Mouse (Mus musculus) cerebellum, adult 9-10 months (tissue): ENCODE measurements around the gene Hspa1a.
"Not testable (repeated sequence)": the region's sequence is repeated elsewhere in the genome, so short reads cannot be mapped to it uniquely, and the experiment has no call there.

Experiments
- DNase-seq: peaks from one replicate; pipeline ENCODE4 v3.0.0; 2022

Gene Hspa1a

DNA sequence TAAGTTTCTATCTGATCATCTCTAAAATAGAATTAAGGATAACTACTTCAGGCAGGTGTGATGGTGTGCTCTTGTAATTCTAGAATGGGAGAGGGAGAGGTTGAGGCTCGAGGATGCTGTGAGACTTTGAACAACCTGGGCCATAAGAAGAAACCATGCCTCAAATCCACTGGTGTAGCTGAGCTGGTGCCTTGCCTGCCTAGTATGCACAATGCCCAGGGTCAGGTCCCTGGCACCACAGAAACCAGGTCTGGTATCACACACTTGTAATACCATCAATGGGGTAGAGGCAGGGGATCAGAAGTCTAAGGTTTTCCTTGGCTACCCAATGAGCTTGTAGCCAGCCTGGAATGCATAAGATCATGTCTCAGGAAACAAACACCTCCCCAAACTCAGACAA lies 9.1 kb downstream of the Hspa1a start:
- no peak for DNase-seq

DNA sequence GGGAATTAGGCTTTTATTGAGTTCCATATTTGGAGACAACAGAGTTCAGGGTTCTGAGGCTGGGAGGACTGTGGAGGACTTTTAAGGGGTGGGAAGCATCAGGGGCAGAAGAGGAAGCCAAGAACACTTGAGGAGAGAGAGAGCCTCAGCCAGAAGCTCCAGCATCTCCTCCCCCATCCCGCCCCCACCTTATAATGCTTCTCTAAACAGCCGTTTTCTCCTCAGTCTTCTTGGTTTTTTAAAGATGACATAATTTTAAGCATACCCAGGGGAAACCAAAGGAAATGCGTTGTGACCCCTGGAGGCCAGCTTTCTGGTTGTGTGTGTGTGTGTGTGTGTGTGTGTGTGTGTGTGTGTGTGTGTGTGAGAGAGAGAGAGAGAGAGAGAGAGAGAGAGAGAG lies 9.8 kb downstream of the Hspa1a start:
- no peak for DNase-seq

DNA sequence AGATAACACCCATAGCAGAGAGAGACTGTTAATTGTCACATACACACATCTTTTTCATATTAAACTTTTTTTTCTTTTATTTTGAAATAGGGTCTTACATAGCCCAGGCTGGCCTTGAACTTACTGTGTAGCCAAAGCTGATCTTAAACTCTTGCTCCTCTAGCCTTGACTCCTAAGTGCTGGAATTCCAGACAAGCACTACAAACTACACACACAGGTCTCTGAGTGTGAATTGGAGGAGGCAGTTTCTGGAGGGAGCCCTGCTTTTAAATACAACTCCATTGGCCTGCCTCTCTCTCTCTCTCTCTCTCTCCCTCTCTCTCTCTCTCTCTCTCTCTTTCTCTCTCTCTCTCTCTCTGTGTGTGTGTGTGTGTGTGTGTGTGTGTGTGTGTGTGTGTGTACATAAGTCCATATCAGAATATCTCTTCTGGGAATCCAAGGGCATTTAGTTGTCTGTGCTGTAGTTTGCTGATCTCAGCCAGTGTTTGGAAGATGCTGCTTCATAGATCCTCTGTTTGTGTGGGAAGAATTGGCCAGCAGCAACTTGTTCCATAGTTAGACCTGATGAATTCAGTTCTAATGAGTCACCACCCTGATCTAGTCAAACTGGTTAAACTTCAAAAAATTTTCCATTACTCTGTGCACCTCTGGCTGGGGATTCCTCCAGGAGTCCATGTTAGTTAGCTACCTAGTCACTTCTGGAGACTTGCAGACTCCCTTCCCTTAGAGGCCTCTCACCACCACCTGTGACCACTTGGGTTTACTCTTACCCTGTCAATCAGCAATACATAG lies 11.1 kb downstream of the Hspa1a start:
- no peak for DNase-seq

DNA sequence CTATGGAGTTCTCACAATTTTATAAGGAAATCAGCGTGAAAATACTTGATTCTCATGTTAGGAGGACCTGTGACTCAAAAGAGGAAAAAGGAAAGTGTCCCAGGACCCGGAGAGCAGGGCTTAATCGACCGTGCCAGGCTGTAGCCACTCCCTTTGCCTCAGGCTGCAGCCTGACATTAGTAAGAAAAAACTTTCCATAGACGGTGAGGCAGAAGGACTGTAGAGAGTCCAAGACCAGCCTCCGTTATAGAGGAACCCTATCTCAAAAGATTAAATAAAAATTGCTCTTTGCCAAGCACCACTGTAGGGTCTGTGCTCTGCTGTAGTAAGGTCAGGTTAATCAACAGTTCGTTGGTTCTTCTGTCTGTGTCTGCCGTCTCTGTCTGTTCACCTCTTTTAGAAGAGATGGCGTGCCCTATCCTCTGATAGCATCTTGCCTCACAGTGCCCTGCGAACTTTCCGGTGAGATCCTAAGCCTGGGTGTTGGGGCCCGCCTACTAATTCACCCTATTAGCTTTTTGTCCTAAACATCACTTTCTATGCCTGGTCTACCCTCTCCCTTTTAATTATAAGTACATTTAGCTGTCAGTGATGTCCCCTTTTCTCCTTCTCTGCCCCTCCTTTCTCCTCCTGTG lies 12.0 kb downstream of the Hspa1a start:
- DNase-seq, result no peak

DNA sequence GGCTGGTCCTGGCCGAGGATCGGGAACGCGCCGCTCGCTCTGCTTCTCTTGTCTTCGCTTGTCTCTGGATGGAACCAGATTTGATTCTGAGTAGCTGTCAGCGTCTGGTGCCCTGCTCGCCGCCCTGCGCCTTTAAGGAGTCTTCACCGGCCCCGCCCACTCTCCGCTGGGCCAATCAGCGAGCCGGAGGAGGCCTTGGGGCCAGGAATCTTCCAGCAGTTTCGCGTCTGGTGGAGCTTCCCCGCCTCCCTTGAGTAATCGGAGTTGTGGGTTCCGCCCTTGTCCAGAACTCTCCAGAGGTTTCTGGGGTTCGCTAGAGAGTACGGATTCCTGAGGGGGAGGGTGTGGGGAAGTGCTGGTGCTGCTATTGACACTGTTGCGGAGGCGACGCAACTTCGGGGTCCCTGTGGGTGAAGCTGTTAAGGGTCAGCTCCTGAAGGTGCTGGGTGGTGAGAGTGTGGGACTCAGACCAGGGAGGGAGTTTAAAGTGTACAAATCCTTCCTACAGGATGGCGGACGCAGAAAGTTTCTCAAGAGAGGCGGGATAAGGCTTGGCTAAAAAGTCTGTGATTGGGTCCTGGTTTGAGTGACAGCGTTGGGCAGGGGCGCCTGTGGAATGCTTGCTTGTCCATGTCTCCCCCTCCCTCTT lies 12.7 kb downstream of the Hspa1a start, which contains the start of gene Hspa1b:
Gene Hspa1b (minus strand): TSS at position 109 of the 649 bp plus-strand sequence.
- peak; percentile 82 for DNase-seq

DNA sequence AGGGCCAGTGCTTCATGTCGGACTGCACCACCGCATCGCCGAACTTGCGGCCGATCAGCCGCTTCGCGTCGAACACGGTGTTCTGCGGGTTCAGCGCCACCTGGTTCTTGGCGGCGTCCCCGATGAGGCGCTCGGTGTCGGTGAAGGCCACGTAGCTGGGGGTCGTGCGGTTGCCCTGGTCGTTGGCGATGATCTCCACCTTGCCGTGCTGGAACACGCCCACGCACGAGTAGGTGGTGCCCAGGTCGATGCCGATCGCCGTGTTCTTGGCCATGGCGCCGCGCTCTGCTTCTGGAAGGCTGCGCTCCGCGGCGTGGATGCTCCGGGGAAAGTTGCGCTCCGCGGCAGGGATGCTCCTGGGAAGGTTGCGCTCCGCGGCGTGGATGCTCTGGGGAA lies 13.2 kb downstream of the Hspa1a start:
- not testable (repeated sequence) for DNase-seq

DNA sequence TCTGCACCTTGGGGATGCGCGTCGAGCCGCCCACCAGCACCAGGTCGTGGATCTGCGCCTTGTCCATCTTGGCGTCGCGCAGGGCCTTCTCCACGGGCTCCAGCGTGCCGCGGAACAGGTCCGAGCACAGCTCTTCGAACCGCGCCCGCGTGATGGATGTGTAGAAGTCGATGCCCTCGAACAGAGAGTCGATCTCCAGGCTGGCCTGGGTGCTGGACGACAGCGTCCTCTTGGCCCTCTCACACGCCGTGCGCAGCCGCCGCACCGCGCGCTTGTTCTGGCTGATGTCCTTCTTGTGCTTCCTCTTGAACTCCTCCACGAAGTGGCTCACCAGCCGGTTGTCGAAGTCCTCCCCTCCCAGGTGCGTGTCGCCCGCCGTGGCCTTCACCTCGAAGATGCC lies 14.0 kb downstream of the Hspa1a start:
- not testable (repeated sequence) for DNase-seq

DNA sequence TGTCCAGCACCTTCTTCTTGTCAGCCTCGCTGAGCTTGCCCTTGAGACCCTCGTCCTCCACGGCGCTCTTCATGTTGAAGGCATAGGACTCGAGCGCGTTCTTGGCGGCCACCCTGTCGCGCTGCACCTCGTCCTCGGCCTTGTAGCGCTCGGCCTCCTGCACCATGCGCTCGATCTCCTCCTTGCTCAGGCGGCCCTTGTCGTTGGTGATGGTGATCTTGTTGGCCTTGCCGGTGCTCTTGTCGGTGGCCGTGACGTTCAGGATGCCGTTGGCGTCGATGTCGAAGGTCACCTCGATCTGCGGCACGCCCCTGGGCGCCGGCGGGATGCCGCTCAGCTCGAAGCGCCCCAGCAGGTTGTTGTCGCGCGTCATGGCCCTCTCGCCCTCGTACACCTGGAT lies 14.7 kb downstream of the Hspa1a start:
- DNase-seq, result not testable (repeated sequence)

DNA sequence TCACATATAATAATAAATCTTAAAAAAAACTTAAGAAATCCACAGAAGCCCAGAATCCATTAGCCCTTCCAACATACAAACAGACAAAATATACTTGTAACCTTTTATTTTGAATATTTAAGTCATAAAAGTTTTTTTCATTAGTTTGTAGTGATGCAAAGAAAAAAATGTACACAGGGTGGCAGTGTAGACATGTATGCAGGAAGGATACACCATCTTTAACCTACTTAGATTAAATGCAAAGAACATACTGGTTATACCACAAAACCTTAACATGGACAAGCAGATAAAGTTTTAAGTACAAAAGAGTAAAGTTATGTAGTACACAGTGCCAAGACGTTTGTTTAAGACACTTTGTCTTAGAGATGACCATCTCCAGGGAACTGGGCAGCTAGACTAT lies 15.6 kb downstream of the Hspa1a start:
- DNase-seq, result no peak

DNA sequence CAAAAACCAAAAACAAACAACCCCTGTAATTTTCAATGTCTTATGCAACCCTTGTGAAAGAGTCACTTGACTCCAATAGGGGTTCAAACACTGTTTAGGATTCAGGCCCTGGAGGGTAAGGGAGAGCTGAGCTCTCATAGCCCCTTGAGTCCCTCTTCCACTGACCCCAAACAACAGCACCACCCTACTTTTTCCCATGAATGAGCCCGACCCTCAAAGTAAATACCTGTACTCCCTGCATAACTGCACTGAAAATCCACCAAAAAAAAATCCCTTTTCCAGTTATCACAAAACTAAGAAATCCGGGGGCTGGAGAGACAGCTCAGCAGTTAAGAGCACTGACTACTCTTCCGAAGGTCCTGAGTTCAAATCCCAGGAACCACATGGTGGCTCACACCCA lies 16.1 kb downstream of the Hspa1a start:
- no peak for DNase-seq

DNA sequence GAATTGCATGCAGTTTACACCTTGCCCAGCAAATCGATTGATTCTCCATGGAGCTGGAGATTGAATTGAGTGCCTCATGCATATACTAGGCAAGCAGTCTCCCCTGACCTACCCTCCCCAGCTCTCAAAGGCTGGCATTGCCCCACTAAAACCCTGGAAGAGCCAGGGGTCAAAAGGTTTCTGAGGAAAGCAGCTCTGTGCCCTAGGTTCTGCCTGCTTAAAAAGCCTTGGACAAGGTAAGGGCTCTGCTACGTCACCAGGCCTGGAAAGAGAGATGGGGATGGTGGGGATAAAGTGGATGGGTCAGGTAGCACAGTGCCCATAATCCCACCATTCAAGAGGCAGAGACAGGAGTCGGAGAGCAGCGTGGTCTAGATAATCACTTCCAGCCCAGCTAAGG lies 17.1 kb downstream of the Hspa1a start:
- DNase-seq, result no peak

DNA sequence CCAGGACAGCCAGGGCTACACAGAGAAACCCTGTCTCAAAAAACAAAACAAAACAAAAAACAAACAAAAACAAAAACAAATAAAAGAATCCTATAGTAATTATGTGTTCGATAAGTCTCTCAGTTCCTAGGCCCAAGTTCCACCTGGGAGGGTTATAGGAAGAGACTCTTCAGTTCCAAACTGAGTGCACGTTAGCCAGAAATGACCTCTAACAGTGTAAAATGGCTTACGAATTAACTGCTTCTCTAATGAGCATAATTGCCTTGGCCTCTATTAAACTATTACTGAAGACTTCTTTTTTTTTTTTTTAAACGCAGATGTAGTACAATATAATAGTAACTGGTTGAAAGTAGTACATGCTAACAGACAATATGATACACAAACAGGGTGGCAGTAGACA lies 18.1 kb downstream of the Hspa1a start:
- no peak for DNase-seq

DNA sequence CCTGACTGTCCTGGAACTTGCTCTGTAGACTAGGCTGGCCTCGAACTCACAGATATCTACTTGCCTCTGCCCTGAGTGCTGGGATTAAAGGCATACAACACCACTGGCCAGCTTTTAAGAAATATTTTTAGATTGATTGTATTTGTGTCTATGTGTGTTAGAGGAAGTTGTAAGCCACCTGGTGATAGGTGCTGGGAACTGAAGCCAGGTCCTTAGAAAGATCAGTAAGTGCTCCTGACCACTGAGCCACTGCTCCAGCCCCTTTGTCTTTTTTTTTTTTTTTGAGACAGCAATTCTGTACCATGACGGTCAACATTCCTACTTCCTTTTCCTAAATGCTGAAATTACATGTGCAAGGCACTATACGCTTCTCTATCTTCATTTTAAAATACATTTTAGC lies 18.7 kb downstream of the Hspa1a start:
- DNase-seq, result no peak

DNA sequence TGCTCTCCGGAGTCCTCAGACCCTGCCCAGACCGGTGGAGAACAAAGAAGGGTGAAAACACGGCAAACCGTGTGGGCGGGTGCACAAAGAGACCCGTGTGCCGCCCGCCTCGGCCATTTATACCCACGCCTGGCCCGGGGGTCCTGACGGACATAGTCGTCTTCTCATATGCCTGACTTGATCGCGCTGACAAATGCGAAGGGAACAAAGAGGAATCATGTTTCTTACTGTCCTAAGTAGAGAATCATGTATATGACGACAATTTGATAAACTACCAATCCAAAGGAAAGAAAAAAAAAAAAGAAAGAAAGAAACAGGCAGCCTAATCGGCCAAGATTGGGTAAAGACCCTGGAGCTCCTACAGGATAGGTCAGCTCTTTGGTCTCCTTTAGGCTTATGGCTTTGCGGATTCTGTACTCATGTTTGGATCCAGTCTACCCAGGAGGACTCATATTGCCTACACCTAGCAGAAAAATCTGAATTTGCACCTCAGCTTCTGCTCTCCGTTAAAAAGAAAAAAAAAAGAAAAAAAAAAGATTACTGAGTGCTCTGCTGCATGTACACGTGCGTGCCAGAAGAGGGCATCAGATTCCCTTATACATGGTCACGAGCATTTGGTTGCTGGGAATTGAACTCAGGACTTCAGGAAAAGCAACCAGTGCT lies 19.4 kb downstream of the Hspa1a start:
- DNase-seq, result peak; percentile 79

DNA sequence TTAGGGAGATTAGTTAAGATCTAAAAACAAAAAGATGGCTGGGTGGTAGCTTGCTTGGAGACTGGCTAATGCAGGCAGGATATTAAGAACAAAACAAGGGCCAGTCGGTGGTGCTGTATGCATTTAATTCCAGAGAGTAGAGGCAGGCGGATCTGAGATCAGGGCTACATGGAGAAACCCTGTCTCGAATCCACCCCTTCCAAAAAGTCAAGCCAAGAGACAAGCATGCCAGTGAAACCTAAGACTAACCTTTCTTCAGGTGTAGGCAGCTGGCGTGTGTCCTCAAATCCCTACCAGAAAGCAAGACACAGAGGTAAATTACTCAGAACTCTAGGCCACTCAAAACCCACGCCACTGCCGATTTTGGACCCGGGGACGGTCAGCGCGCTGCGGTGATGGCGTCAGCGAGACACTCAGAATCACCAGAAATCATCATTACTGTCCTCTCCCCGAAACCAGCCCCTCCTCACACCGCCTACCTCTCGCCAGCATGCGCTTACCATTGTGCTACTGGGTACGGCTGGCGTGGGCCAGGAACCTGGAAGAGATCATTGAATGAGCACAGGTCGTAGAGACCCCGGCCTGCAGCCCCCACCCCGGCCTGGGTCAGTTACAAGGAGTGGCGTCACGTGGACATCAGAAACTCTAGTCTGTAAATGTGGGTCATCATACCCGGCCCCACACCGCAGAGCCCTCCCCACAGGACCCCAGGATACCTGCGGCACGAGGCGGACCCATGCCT lies 20.1 kb downstream of the Hspa1a start:
- peak; percentile 80 for DNase-seq

DNA sequence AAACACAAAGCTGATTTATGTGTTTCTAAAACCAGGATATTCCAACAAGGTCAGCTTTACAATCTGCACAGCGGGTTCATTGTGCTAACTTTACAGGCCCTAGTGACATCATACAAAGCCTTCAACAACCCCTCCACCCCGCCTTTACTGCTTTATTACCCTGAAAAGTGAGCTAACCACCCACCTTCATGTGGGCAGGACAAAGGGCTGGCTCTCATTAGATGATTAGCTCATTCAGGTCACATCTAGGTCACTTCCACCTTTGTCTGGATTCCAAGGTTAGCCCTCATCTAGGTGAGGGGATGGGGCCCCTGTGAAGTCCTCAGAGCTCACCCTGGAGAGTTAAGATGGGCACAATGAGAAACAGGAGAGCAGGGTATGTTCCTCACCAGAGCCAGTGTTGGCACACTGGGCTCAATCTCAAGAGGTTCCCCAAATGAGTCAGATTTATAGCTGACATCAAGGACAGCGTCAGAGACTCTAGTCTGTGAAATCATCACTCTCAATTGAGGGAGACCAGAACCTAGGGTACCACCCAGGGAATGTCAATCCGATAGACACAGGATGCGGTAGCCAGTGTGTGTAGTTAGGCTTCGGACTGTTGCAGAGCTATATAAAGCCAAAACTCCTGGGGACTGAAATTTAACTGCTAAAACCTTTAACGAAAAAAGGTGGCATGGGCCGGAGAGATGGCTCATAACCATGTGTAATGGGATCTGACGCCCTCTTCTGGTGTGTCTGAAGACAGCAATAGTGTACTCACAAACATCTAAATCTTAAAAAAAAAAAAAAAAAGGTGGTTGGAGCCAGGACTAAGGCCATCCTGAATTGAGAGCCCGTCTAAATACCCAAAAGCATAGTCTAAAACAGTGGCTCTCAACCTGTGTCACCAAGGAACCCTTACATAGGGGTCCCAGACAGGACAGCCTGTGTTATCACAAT lies 21.2 kb downstream of the Hspa1a start:
- DNase-seq, result no peak

DNA sequence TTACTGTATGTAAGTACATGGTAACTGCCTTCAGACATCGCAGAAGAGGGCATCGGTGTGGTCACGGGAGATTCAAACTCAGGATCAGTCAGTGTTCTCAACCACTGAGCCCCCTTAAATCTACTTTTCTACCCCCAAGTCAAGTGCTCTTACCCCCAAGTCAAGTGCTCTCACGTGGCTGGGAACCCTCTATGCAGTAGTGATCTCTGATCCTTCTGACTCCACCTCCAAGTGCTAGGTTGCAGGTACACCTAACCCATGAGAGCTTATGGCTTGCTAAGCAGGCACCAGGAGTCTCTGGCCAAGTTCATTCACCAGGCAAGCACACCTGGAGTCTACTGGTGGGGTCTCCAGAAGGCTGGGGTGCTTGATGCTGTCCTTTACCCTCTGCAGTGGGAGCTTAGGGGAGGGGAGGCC lies 22.4 kb downstream of the Hspa1a start:
- DNase-seq, result no peak

DNA sequence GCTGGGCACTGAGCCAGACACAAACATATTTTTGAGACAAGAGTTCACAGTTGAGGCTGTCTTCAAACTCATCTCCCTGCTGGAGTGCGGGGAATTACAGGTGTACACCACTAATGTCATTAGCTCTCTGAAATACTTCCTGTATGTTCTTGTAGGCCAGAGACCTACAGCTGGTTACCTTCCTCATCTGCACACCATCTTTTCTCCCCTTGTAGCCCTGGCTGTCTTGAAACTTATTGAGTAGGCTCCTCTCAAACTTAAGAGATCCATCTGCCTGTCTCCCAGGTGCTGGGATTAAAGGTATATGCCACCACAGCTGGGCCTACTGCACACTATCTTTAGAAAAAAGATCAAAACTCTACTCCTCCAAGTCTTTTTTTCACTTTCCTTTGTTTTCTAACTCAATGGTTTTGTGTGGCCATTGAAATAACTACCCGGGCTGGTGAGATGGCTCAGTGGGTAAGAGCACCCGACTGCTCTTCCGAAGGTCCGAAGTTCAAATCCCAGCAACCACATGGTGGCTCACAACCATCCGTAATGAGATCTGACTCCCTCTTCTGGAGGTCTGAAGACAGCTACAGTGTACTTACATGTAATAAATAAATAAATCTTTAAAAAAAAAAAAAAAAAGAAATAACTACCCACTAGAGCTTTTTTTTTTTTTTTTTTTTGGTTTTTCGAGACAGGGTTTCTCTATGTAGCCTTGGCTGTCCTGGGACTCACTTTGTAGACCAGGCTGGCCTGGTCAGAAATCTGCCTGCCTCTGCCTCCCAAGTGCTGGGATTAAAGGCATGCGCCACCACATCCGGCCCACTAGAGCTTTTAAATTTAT lies 23.0 kb downstream of the Hspa1a start:
- DNase-seq, result not testable (repeated sequence)

DNA sequence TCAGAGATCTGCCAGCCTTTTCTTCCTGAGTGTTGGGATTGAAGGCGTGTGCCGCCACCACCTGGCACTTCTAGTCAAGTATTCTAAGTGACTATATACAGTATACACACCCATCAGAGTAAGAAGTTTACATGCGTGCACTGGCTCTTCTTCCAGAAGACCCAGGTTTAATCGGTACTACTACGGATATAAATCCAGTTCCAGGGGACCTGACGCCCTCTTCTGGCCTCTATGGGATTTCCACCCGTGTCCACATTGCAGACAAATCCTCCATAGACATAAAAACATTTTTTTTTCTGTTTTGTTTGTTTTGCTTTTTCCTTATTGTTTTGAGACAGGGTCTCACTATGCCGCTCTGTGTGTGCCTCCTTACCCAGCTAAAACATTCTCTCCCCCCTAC lies 24.4 kb downstream of the Hspa1a start:
- DNase-seq, result no peak

DNA sequence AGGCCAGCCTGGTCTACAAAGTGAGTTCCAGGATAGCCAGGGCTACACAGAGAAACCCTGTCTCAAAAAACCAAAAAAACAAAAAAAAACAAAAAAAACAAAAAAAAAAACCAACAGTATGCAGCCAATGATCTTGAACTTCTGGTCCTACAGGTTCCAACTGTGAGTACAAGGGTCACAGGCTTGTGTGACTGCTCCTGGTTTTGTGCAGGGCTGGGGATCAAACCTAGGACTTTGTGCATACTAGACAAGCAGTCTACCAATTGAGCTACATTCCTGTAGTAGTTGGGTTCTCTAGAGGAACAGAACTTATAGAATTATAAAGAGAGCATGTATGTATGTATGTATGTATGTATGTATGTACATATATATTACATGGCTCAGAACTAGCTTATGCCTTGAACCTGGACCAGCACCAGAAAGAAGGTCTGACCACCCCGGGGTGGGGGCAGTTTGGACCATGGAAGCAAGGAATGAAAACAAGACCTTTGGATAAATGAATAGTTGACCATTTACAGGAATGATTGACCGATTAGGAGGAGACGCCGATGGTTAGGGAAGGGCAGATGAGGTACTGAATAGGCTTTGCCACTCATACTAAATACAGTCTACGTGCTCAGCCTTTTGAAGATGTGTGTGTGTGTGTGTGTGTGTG lies 25.3 kb downstream of the Hspa1a start:
- no peak for DNase-seq
